Mouse (Mus musculus) erythroblast, adult 5-6 weeks (primary cell): Measurements from ENCODE around the gene Dennd2a. TPM values are rescaled to one million over a fixed set of nuclear protein-coding genes. Genes with fewer than 3 reads are reported as not detected.

ENCODE experiments used
- ATAC-seq: replicated peaks from 2 replicates; pipeline ENCODE4 v1.8.0; 2016; ENCODE audit warnings: moderate number of reproducible peaks, mild to moderate bottlenecking, moderate TSS enrichment, inconsistent platforms; ENCODE audit not compliant: poor library complexity, low FRiP score, severe bottlenecking
- total RNA-seq, 2 experiments: library from RNA; stranded (forward) in 1 of 2; stranded (reverse) in 1 of 2; fragments of 150-400 nt in 1 of 2; fragments of 200-764, 138-1000 nt in 1 of 2; gene quantifications; 2 replicates each; pipeline versions ENCODE4 v1.2.3 to v1.2.4; 2015 to 2017; ENCODE audit warnings: low replicate concordance in 2 of 2

Gene Dennd2a
- total RNA-seq, 2 experiments from 2014 or later = 0.43 TPM; not detected in 1

GRCm38 (mm10) chr6:39559276-39559939, 1.7 kb upstream of the Dennd2a start:
- no peak for ATAC-seq

- ATAC-seq = no peak
These were observed 587 bp downstream of the Dennd2a start for GRCm38 (mm10) chr6:39556900-39557659.

- ATAC-seq = no peak
These were observed 2.1 kb downstream of the Dennd2a start for GRCm38 (mm10) chr6:39555648-39555945.

DNA sequence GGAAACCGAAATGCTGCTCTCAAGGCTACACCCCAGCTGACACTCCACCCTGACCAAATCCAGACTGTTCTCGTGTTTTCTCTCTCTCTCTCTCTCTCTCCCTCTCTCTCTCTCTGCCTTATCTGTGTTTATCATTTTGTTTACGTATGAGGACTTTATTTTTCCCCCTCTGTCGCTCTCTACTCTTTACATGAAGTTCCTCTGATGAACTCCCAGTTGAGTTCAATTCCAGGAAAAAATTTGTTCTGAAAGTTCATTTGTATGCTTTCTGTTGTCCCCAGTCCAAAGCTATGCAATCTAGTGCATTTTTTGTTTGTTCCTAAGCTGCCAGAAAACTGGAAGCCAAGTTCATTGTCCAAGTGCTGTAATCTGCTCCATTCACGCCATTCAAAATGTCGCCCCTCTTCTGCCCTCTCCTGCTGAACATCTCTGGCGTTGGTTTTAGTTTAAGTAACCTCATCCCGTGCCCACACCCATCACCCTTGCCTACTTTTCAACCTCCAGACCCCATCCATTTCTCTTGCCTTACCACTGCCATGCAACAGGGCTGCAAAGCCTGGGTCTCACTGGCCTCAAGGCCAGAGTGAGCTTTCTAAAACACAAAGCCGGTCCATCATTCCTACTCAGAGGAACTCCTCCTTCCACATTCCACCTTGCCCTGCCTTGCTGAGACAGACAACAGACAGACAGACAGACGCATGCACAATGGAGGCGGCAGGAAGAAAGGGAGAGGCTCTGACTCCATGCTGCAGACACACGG, 2.6 kb downstream of the Dennd2a start:
- no peak for ATAC-seq

- ATAC-seq = no peak
These were observed 5.6 kb downstream of the Dennd2a start for GRCm38 (mm10) chr6:39551981-39552636.

- ATAC-seq = no peak
These were observed 9.6 kb downstream of the Dennd2a start for GRCm38 (mm10) chr6:39548030-39548429.

GRCm38 (mm10) chr6:39545474-39545873, 12.2 kb downstream of the Dennd2a start:
- ATAC-seq = no peak

GRCm38 (mm10) chr6:39543769-39544420, 13.8 kb downstream of the Dennd2a start:
- ATAC-seq = no peak

DNA sequence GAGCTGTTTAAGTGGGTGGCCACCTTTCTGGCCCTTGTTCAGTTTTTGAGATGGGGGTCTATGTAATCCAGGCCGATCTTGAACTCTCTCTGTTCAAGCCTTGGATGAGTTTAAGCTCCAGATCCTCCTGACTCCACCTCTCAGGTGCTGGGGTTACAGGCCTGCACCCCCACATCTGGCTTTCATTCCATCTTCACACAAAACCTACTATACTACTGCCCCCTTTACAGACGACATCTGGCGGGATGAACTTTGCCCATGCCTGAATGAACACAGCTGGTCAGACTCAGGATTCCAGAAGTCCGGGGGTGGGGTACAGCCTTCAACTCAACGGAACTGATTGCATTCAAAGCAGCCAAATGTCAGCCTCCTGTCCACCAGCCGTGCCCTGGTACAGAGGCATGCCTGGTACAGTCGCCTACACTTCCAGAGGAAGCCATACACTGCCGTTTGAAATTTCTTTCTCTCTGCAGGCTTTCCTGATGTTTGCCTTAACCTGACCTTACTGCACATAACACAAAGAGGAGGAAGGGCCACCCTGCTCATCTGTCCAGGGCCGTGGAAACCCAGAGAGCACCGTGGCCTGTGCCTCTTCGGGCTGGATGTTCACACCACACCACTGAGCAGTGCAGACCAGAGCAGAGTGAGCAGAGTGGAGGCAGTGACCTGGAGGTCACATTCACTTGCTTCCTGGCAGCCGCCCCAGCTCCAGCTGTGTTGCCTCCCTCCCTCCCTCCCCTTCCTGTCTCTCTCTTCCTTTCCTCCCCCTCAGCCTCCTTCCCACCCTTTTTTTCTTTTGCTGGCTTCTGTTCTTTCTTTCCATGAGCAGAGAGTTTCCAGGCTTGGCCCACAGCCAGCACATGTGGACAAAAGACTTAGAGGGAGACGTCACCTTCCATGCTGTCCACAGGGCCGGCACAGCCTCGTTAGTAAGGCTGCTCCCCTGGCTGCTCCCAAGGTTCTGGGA, 14.8 kb downstream of the Dennd2a start:
- no peak for ATAC-seq

GRCm38 (mm10) chr6:39540563-39540962, 17.1 kb downstream of the Dennd2a start:
- ATAC-seq = no peak

DNA sequence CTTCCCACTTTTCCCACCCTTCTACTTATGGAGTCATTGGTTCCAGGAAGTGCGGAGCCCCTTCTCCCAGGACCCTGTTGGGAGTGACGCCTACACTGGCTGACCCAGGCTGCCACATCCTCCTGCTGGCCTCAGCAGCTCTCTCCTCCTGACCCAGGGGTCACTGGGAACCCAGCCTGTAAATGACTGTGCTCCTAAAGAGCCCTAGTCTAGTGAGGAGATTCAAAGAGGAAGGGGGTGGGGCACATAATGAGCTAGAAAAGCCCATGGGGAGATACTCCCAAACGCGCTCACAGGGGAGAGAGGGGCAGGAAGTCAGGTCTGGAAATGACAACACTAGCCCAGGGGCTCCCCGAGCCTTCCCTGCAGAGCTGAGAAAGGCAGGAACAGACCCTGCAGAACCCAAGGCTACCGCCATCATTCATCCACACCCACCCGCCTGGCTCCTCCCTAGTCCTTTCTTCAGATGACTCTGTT, 17.9 kb downstream of the Dennd2a start:
- no peak for ATAC-seq

DNA sequence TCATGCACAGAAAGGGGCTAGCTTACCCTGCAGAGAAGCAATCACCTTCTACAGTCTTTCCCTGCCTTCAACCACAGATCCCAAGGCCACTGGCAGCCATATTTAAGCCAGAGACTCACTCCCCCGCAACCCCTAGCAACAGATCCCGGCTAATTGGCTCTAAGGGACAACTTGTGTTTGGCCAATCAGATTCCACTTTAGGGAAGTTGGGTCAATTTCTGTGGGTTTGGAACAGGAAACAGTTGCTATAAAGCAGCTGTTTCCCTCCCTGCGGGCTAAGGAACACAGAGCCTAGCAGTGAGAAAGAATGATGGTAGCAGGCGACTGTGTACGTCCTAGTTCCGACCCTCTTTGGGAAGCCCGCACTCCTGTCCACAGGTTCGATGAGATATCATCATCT, 19.4 kb downstream of the Dennd2a start:
- ATAC-seq = no peak

DNA sequence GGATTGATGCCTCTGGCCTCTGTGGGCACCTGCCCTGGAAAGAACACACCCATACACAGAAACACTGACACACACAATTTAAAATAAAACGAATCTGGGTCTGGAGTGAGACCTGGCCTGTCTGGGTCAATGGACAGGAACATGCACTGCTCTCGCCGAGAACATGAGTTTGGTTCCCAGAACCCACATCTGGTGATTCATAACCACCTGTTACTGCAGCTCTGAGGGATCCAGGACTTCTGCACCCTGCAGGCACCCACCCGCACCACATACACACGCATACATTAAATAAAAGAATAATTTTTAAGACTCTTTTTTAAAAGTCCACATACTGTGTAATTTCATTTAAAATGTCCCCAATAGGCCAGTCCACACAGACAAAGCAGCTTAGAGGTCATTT, 20.4 kb downstream of the Dennd2a start:
- no peak for ATAC-seq

DNA sequence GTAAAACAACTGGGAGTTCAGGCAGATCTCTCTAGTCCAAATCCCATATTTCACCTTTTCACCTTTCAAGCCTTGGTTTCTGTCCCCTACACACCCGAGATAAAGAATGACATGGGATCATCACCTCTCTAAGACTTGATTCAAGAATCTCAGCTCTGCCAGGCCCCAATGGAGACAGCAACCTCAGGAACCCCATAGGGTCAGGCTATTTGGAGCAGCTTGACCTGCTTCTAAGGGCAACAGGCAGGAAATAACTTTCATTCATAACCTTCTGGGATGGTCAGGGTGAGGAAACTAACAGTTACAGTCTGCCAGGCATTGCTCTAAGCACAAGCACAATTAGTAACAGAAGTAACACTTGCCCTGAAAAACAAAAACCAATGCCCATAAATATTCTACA, 21.0 kb downstream of the Dennd2a start:
- no peak for ATAC-seq

DNA sequence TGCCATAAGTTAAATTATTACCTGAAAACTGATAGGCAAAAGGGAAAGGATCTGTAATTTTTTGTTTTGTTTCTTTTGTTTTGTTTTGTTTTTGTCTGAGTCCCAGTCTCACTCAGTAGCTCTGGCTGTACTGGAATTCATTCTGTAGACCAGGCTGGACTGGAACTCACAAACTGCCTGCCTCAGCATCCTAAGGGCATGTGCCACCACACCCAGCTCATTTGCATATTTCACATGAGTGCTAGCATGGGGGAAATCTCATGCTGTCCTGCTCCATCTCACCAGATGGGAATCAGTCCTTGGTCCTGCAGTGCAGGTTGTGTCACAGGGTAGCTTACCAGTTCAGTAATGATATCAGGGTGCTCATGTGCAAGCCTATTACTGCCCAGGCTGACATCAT, 22.7 kb downstream of the Dennd2a start:
- no peak for ATAC-seq

DNA sequence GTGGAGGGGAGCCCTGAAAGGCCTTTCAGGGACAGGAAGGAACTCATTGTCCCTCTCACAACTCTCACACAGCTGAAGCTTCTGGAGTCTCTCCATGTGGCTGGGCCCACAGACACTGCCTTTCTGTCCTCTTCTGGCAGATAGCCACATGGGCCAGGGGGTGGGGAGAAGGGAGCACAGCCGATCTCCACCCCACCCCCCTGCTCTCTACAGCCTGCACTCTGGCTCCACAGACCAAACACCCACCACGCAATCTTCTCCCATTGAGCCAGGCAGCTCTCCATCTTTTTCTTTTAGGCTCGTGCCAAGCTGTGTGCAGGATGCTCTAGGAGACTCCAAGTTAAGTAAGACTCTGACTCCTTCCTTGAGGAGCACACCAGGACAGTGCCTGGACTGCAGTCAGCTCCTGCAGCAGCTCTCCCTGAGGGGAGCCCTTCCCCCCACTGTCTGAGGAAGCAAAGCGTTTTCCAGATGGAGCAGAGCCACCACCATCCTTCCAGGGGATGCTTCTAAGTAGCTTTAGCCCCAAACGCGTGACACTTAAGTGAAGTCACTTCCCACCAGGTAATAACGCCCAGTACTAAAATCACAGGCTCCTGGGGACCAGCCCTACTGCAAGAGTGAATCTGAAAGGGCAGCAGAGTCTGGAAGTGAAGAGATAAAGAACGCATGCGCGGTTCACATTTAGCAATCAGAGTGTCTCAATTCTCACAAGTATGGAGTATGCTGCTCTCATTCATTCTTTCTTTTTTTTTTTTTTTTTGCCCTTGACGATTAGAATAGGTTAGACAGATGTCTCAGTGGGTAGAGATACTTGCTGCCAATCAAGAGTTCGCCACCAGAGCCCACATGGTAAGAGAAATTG, 28.8 kb downstream of the Dennd2a start:
- no peak for ATAC-seq

DNA sequence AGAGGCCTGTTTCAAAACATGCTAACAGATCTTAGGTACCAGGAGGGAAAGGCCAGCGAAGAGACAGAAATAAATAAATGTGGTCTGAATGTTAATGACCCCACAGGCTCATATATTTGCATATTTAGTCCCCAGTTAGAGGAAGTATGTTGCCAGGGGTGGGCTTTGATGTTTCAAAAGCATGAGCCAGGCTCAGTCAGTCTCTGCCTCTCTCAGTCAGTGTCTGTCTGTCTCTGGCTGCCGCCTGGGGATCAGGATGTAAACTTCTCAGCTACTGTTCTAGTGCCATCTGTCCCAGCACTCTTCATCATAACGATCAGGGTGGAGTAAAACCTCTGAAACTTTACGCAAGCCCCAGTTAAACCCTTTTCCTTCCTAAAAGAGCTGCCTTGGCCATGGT, 29.9 kb downstream of the Dennd2a start:
- no peak for ATAC-seq

GRCm38 (mm10) chr6:39527337-39527784, 30.3 kb downstream of the Dennd2a start:
- no peak for ATAC-seq
